Mouse (Mus musculus) adrenal gland, adult 18-20 months (tissue): Measurements from ENCODE around the gene Foxn3. TPM values are rescaled to one million over a fixed set of nuclear protein-coding genes. Genes with fewer than 3 reads are reported as not detected.

Experiments used
- DNase-seq, 2 experiments: peaks; one replicate each; pipeline ENCODE4 v3.0.0; 2021 to 2022; ENCODE audit warnings: low spot score in 2 of 2
- total RNA-seq, 2 experiments: library from RNA; stranded (reverse); gene quantifications; 1 replicate in 1 of 2; 2 replicates in 1 of 2; pipeline ENCODE4 v1.2.3; 2021

The Foxn3 gene
- total RNA-seq, 2 experiments from 2014 or later = 41.4 to 49.2 TPM

DNA sequence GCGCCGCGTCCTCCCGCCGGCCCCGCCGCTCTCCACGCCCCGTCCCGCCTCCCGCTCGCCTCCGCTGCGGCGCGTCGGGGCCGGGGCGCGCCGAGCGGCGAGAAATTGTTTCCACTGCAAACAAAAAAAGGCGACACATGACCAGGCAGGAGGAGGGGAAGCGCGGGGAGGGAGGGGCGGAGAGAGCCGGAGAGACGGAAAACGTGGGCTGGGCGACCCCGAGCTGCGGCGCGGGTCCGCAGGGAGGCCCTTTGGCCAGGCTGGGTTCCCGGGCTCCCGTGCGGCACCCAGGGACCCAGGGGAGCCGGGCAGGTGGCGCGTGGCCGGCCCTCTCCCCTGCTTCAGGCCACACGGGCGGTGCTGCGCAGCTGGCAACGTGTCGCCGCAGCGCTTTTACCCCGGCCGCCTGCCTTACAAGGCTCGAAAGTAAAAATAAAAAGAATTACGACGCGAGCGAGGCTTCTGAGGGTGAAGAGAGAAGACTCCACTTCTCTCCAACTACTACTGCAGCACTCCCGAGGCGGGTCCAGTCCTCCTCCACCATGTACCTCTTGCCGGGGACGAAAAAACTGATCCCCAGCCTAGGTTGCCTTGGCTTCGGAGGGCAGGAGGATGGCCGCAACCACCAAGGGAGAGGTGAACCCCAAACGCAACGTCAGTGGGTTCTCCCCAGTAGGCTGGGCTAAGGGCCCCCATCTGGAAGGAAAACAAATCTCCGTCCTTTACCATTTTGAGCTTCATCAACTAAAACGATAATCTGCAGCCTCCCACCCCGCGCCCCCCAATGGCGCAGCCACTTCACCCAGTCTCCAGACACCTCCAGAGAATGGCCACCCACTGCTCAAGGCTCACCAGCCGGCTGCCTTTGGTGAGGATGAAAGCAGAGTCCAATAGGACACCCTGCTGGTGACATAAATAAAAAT lies 170.2 kb downstream of the Foxn3 start:
- peak; percentile 85 to 86 for DNase-seq

GRCm38 (mm10) chr12:99391942-99392880 lies 171.2 kb downstream of the Foxn3 start:
- DNase-seq = peak; percentile 99

GRCm38 (mm10) chr12:99390429-99390828 lies 173.0 kb downstream of the Foxn3 start:
- DNase-seq = no peak

DNA sequence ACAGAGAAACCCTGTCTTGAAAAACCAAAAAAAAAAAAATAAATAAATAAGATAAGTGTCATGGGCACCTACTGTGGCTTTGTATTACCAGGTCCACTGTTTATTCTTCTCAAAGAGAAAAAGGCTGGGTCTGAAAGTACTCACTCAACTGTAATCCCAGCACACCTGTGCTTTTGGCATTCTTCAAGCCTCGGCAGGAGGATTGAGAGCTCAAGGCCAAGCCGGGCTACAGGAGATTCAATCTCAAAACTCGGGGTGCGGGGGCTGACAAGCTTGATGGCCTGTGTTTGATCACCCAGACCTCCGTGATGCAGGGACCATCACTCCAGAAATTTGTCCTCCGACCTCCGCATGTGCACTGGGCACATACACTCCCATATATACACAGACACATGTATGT lies 174.1 kb downstream of the Foxn3 start:
- no peak for DNase-seq

DNA sequence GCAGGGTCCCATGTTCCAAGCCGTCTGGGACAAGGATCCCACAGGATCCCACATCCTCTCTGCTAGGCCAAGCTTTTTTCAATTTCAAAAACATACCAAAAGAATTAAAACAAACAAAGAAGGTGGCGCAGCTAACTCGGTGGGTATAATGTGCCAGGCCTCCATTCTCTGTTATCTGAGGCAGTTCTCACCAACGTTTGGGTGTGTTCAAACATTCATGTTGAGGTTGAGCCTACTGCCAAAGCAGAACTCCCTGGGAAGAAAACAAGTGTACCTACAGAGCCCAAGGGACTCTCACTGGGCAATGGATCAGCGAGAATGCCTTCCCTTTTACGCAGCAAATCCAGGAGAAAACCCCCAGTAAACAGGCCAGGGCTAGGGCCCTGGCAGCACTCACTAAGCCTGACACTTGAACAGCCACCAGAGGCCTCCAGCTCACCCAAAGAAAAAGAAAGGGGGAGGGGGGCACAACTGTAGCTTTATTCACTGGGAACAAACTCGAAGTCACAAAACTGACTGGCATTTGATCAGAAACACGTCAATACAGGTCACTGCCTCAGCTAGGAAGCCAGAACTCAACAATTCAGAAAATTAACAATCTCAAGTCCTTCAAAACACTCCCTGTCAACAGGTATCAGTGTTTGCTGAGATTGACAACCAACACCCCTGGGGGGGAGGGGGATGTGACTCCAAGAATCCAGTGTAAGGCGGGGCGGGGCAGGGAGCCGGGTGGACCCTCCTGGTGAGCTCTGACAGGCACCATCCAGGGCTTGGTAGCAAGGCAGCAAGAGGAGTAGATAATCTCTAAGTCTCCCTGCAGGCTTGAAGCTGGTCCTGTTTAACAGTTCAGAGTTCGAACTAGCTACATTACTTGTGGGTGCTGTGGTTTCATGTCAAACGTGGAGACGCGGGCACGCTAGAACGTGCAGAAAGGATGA lies 177.2 kb downstream of the Foxn3 start:
- no peak for DNase-seq

DNA sequence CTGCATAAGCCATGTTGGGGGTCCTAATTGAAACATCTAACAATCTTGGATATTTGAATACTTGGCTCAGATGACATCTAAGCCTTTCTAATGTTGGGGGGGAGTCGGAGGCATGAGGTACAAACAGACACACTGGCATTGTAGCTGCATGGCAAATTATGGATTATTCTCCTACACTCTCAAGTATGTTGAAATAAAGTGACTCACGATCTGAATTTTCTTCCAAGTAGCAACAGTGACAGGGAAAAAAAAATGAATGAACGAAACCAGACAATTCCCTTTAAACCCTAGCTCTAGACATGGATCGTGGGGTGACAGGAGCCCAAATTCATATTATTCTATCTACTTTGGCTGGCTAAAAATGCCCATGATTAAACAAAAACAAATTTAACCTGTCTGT lies 178.3 kb downstream of the Foxn3 start:
- no peak for DNase-seq

GRCm38 (mm10) chr12:99381317-99381716 lies 182.1 kb downstream of the Foxn3 start:
- DNase-seq = no peak

GRCm38 (mm10) chr12:99380855-99381262 lies 182.5 kb downstream of the Foxn3 start:
- no peak for DNase-seq

GRCm38 (mm10) chr12:99380124-99380523 lies 183.3 kb downstream of the Foxn3 start:
- DNase-seq = no peak

- no peak for DNase-seq
These were observed 185.1 kb downstream of the Foxn3 start for GRCm38 (mm10) chr12:99378284-99378683.

GRCm38 (mm10) chr12:99377705-99378104 lies 185.7 kb downstream of the Foxn3 start:
- no peak for DNase-seq

DNA sequence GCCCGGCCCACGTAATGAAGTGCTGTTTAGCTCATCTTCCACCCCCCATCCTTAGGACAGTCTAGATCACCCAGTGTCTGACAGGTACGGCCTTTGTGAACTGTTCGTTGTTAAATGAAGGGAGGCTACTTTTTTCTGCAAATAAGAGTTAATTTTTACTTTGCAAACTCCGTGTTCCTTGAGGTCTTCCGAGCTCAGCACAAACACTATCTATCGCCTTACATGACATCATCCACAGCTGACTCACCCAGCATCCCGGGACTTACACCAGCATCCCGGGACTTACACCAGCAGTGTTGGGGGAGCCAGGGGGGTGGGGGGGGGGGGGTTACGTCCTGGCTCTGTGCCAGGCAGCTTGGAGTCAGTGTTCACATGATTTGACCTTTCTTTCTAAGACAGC lies 186.3 kb downstream of the Foxn3 start:
- DNase-seq = no peak

DNA sequence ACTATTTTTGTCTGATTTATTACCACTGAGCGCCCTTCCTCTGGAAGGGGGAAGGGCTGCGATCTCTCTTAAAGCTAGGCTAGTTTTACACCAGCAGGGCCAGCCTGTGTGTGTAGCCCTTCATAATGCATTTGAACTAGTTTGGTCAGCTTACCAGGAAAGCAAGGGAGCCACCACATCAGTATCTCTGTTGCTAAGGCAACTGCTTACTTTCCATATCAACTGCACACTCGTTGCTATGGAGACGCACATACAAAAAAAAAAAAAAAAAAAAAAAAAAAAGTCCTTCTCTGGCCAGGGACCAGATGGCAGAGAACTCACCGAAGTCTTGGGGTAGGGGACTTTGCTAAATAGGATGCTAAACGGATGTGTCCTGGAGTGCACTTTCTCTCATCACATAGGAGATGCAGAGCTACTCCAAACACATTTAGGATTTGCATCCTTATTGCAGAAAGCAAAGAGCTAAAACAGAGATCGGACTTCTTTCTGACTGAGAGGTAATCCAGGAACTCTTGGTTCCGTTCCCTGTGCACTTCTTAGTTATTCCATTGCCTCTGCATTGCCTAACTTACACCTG lies 187.4 kb downstream of the Foxn3 start:
- no peak for DNase-seq

- no peak for DNase-seq
These were observed 188.0 kb downstream of the Foxn3 start for GRCm38 (mm10) chr12:99375426-99375825.

DNA sequence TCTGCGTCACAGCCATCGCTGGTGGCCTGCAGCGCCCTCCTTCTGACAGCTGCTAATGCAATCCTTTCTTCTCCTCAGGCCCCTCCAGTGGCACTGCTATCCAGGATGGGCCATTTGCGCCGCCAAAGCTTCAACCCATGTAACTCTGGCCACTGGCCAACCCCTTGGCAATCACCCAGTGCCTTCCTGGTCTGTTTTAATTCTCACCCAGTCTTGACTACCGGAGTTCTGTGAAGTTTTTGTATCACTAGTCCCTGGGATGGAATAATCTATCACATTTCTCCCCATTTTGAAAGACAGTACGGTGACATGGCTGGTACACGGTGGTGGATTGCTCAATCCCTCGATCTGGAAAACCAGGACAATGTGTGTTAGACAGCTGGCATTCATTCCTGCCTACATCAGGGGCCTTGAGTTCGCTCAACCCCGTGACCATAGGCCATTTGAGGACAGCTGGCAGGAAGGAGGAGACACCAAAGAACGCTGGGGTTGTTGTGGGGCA lies 189.2 kb downstream of the Foxn3 start:
- DNase-seq = no peak

- DNase-seq = no peak
These were observed 189.8 kb downstream of the Foxn3 start for GRCm38 (mm10) chr12:99373584-99373983.

- no peak for DNase-seq
These were observed 191.9 kb downstream of the Foxn3 start for GRCm38 (mm10) chr12:99371500-99371899.

GRCm38 (mm10) chr12:99368251-99368650 lies 195.1 kb downstream of the Foxn3 start:
- no peak for DNase-seq

- DNase-seq = no peak
These were observed 197.4 kb downstream of the Foxn3 start for GRCm38 (mm10) chr12:99365999-99366398.

- no peak for DNase-seq
These were observed 199.2 kb downstream of the Foxn3 start for GRCm38 (mm10) chr12:99364201-99364600.
